10 mouse cellular contexts compared by ENCODE assay signal in the genomic region with DNA sequence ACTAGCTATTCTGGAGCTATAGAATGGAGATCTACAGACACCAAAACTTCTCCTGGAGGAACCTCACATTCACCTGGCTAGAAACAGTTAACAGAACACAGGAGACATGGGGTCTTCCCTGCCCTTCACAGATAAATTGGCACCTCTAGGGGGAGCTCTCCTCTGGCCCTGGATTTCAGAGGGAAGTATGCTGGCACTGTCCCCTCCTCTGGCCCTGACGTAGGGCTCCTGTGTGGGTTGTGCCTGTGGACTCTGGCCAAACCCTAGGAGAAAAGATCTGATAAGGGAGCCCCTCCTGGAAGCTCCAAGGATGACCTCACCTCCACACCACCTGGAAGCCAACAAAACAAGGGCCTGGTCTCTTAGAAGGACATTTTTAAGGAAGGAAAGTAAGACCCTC.
DNase-seq lines count a peak whose midpoint lies in the region; ATAC-seq and TF ChIP-seq lines count a peak whose summit lies in the region.
"Had no signal": no experiment of that assay in that cellular context is flagged by ENCODE, and none has a peak within 500 bp of the region (broad histone marks: within the 10 kb centered on the region; RNA-seq: fewer than 3 reads in every experiment).

No protein-coding gene starts in this region.

- no peak overlapping the region for H3K9ac ChIP-seq in heart, postnatal 0 days (replicated peaks; ENCODE audit: low read depth, low read length)
- H3K9ac ChIP-seq in heart, embryonic 11.5 days (ENCODE audit: low read depth, low read length): no peak overlapping the region
- no peak overlapping the region for H3K9ac ChIP-seq in ES-E14 (ENCODE audit: insufficient read depth, low read depth, low read length, poor library complexity, severe bottlenecking)
- no peak overlapping the region for H3K9ac ChIP-seq in intestine, embryonic 15.5 days
- H3K9ac ChIP-seq in hindbrain, embryonic 11.5 days (ENCODE audit: low read depth, low read length): no peak overlapping the region
- H3K9ac ChIP-seq: limb, embryonic 13.5 days had no signal

- peak; percentile 36 for TF ChIP-seq CTCF in heart, postnatal 0 days (IDR thresholded peaks at IDR 0.05; ENCODE audit: low read depth)

- no peak overlapping the region for H3K27ac ChIP-seq in heart, postnatal 0 days (ENCODE audit: low read depth)
- no peak overlapping the region for H3K27ac ChIP-seq in heart, embryonic 11.5 days (ENCODE audit: low read depth, low read length)
- H3K27ac ChIP-seq in ES-E14 (ENCODE audit: insufficient read depth, low read depth, low read length, poor library complexity, severe bottlenecking): no peak overlapping the region
- H3K27ac ChIP-seq in intestine, embryonic 15.5 days: no peak overlapping the region
- H3K27ac ChIP-seq in hindbrain, embryonic 11.5 days (ENCODE audit: low read depth, low read length): no peak overlapping the region
- no peak overlapping the region for H3K27ac ChIP-seq in hindbrain, embryonic 10.5 days
- H3K27ac ChIP-seq: limb, embryonic 13.5 days had no signal

- peak; percentile 41; the same call in 1 of the 2 replicates for ATAC-seq in heart, postnatal 0 days (ENCODE audit: insufficient read depth, low read depth)
- ATAC-seq in heart, embryonic 11.5 days (replicated peaks; ENCODE audit: insufficient number of reproducible peaks, low FRiP score, low TSS enrichment): no peak
- peak; percentile 94 for ATAC-seq in intestine, embryonic 15.5 days
- no peak for ATAC-seq in hindbrain, embryonic 11.5 days (ENCODE audit: low FRiP score)

- H3K4me1 ChIP-seq in heart, postnatal 0 days (ENCODE audit: control insufficient read depth, insufficient read depth): 0 out of 2 replicates have a peak, but pooled peaks cover 11% of the 10 kb centered on the region
- no peaks in the 10 kb centered on the region for H3K4me1 ChIP-seq in heart, embryonic 11.5 days (ENCODE audit: control insufficient read depth, insufficient read depth, low read length)
- no peaks in the 10 kb centered on the region for H3K4me1 ChIP-seq in ES-E14 (ENCODE audit: control insufficient read depth in 2 of 2, insufficient read depth in 2 of 2, low read length in 2 of 2, poor library complexity in 1 of 2)
- no peaks in the 10 kb centered on the region for H3K4me1 ChIP-seq in intestine, embryonic 15.5 days (replicated peaks)
- no peaks in the 10 kb centered on the region for H3K4me1 ChIP-seq in hindbrain, embryonic 11.5 days (replicated peaks; ENCODE audit: control insufficient read depth, insufficient read depth, low read length)
- H3K4me1 ChIP-seq in hindbrain, embryonic 10.5 days (replicated peaks): no peaks in the 10 kb centered on the region
- H3K4me1 ChIP-seq: limb, embryonic 13.5 days had no signal

- no peaks in the 10 kb centered on the region for H3K9me3 ChIP-seq in heart, postnatal 0 days (replicated peaks; ENCODE audit: control insufficient read depth, low read length)
- H3K9me3 ChIP-seq in heart, embryonic 11.5 days (replicated peaks; ENCODE audit: control insufficient read depth, low read length): no peaks in the 10 kb centered on the region
- no peaks in the 10 kb centered on the region for H3K9me3 ChIP-seq in ES-E14 (ENCODE audit: control insufficient read depth, insufficient read depth, low read depth, low read length)
- H3K9me3 ChIP-seq in intestine, embryonic 15.5 days: no peaks in the 10 kb centered on the region
- H3K9me3 ChIP-seq in hindbrain, embryonic 11.5 days (ENCODE audit: control insufficient read depth, low read length): no peaks in the 10 kb centered on the region
- H3K9me3 ChIP-seq in hindbrain, embryonic 10.5 days: no peaks in the 10 kb centered on the region
- H3K9me3 ChIP-seq: limb, embryonic 13.5 days had no signal

- H3K36me3 ChIP-seq in heart, postnatal 0 days (replicated peaks; ENCODE audit: control insufficient read depth, insufficient read depth, low read length): no peaks in the 10 kb centered on the region
- H3K36me3 ChIP-seq in heart, embryonic 11.5 days (ENCODE audit: control insufficient read depth, insufficient read depth, low read length): no peaks in the 10 kb centered on the region
- no peaks in the 10 kb centered on the region for H3K36me3 ChIP-seq in ES-E14 (ENCODE audit: control insufficient read depth, insufficient read depth, low read length, poor library complexity, severe bottlenecking)
- H3K36me3 ChIP-seq in intestine, embryonic 15.5 days: no peaks in the 10 kb centered on the region
- no peaks in the 10 kb centered on the region for H3K36me3 ChIP-seq in hindbrain, embryonic 11.5 days (ENCODE audit: control insufficient read depth, insufficient read depth, low read length)
- H3K36me3 ChIP-seq in hindbrain, embryonic 10.5 days: no peaks in the 10 kb centered on the region
- H3K36me3 ChIP-seq: limb, embryonic 13.5 days had no signal

- in situ Hi-C loops in ES-E14 (cut with MboI; ENCODE audit: low sequenced_read_pairs in 2 of 2, unreplicated experiment in 2 of 2): no loop called here

- no peaks in the 10 kb centered on the region for H3K27me3 ChIP-seq in heart, postnatal 0 days (ENCODE audit: control insufficient read depth, insufficient read depth, low read length)
- H3K27me3 ChIP-seq in heart, embryonic 11.5 days (ENCODE audit: control insufficient read depth, insufficient read depth, low read length): no peaks in the 10 kb centered on the region
- no peaks in the 10 kb centered on the region for H3K27me3 ChIP-seq in intestine, embryonic 15.5 days (replicated peaks)
- no peaks in the 10 kb centered on the region for H3K27me3 ChIP-seq in hindbrain, embryonic 11.5 days (ENCODE audit: control insufficient read depth, insufficient read depth, low read length)
- no peaks in the 10 kb centered on the region for H3K27me3 ChIP-seq in hindbrain, embryonic 10.5 days (ENCODE audit: insufficient read depth, poor library complexity, severe bottlenecking)
- H3K27me3 ChIP-seq: limb, embryonic 13.5 days had no signal

- H3K4me3 ChIP-seq in heart, postnatal 0 days (ENCODE audit: low read depth, low read length): no peak overlapping the region
- no peak overlapping the region for H3K4me3 ChIP-seq in heart, embryonic 11.5 days (ENCODE audit: low read depth, low read length)
- H3K4me3 ChIP-seq in ES-E14 (ENCODE audit: insufficient read depth in 1 of 2, low read depth in 1 of 2, low read length in 2 of 2, poor library complexity in 1 of 2, severe bottlenecking in 1 of 2): no peak overlapping the region
- no peak overlapping the region for H3K4me3 ChIP-seq in intestine, embryonic 15.5 days (replicated peaks)
- no peak overlapping the region for H3K4me3 ChIP-seq in hindbrain, embryonic 11.5 days (ENCODE audit: low read depth, low read length)
- no peak overlapping the region for H3K4me3 ChIP-seq in hindbrain, embryonic 10.5 days
- H3K4me3 ChIP-seq: limb, embryonic 13.5 days had no signal

- TF ChIP-seq EP300 in heart, postnatal 0 days (IDR thresholded peaks at IDR 0.05; ENCODE audit: low read depth): no peak

- no peak overlapping the region for H3K4me2 ChIP-seq in heart, postnatal 0 days (ENCODE audit: low read depth, low read length)
- H3K4me2 ChIP-seq in heart, embryonic 11.5 days: no peak overlapping the region
- no peak overlapping the region for H3K4me2 ChIP-seq in intestine, embryonic 15.5 days (replicated peaks)
- H3K4me2 ChIP-seq in hindbrain, embryonic 11.5 days (replicated peaks; ENCODE audit: low read depth, low read length): no peak overlapping the region
- H3K4me2 ChIP-seq: limb, embryonic 13.5 days had no signal

- no peak for DNase-seq in heart, postnatal 0 days (ENCODE audit: low spot score)
- DNase-seq in ES-E14 (ENCODE audit: low read depth, low spot score): peak; percentile 20
- DNase-seq in lung, postnatal 10 days: peak; percentile 69
- no peak for DNase-seq in hindbrain, embryonic 11.5 days (ENCODE audit: low spot score)
- DNase-seq in left cerebral cortex, adult 8-10 months (ENCODE audit: low spot score in 2 of 2): no peak
- no peak for DNase-seq in hindbrain, embryonic 10.5 days (ENCODE audit: low spot score)
- DNase-seq: heart, adult 11 months had no signal

- 6% methylated on average over 1 of the region's 1 CpGs for WGBS in heart, postnatal 0 days
- 11% methylated on average over 1 of the region's 1 CpGs for WGBS in heart, embryonic 11.5 days (ENCODE audit: insufficient replicate concordance)
- WGBS in intestine, embryonic 15.5 days: 28% methylated on average over 1 of the region's 1 CpGs
- 41% methylated on average over 1 of the region's 1 CpGs for WGBS in hindbrain, embryonic 11.5 days
- 36% methylated on average over 1 of the region's 1 CpGs for WGBS in hindbrain, embryonic 10.5 days

TF ChIP-seq in ES-E14, 5 proteins besides CTCF, POLR2A, EP300 and RAD21:
- TF ChIP-seq MAFK (IDR thresholded peaks at IDR 0.05; ENCODE audit: insufficient read depth, low read depth, low read length): no peak
- TF ChIP-seq CHD2 (IDR thresholded peaks at IDR 0.05; ENCODE audit: low read depth, low read length): no peak
- no peak for TF ChIP-seq ZC3H11A (IDR thresholded peaks at IDR 0.05; ENCODE audit: borderline replicate concordance, low read depth, low read length)
- TF ChIP-seq ZNF384 (IDR thresholded peaks at IDR 0.05; ENCODE audit: low read depth, low read length): no peak
- no peak for TF ChIP-seq HCFC1 (IDR thresholded peaks at IDR 0.05; ENCODE audit: borderline replicate concordance, insufficient read depth, low read length)

Comparison
In these comparisons a context has a peak if more than half of its experiments do, and no peak if none do; other contexts are left out.
1. ATAC-seq: peak in heart, postnatal 0 days (single experiment) and intestine, embryonic 15.5 days (single experiment); none in heart, embryonic 11.5 days (single experiment) and hindbrain, embryonic 11.5 days (single experiment).
2. DNase-seq: peak in ES-E14 (single experiment) and lung, postnatal 10 days (single experiment); none in heart, postnatal 0 days (single experiment), hindbrain, embryonic 11.5 days (single experiment), left cerebral cortex, adult 8-10 months (0 of 2) and hindbrain, embryonic 10.5 days (single experiment).